Mouse (Mus musculus) intestine, embryonic 15.5 days (tissue): Measurements from ENCODE around the gene Dhtkd1. TPM values are rescaled to one million over a fixed set of nuclear protein-coding genes. Genes with fewer than 3 reads are reported as not detected.

ENCODE experiments used
- ATAC-seq: fragments of 200-750 bp; cut with Nextera tagmentation; 2 replicates; pipeline ENCODE4 v1.8.0; 2017; ENCODE audit warnings: moderate TSS enrichment, moderate library complexity
- H3K27ac ChIP-seq: fragments of 300-500 bp; sonication (generic); 2 replicates; pipeline ENCODE4 v1.5.1; 2015; ENCODE audit warnings: mild to moderate bottlenecking, inconsistent platforms
- H3K27me3 ChIP-seq: fragments of 300-500 bp; sonication (generic); replicated peaks from 2 replicates; pipeline ENCODE4 v1.6.1; 2015; ENCODE audit warnings: inconsistent platforms
- H3K36me3 ChIP-seq: fragments of 300-500 bp; sonication (generic); 2 replicates; pipeline ENCODE4 v1.6.1; 2015; ENCODE audit warnings: inconsistent platforms
- H3K4me1 ChIP-seq: fragments of 300-500 bp; sonication (generic); replicated peaks from 2 replicates; pipeline ENCODE4 v1.6.1; 2015; ENCODE audit warnings: inconsistent platforms
- H3K4me2 ChIP-seq: fragments of 300-500 bp; sonication (generic); replicated peaks from 2 replicates; pipeline ENCODE4 v1.6.1; 2015; ENCODE audit warnings: mild to moderate bottlenecking, inconsistent platforms
- H3K4me3 ChIP-seq: fragments of 300-500 bp; sonication (generic); replicated peaks from 2 replicates; pipeline ENCODE4 v1.5.1; 2015; ENCODE audit warnings: inconsistent platforms
- H3K9ac ChIP-seq: fragments of 300-500 bp; sonication (generic); 2 replicates; pipeline ENCODE4 v1.6.1; 2015; ENCODE audit warnings: inconsistent platforms
- H3K9me3 ChIP-seq: fragments of 300-500 bp; sonication (generic); 2 replicates; pipeline ENCODE4 v1.6.1; 2016; ENCODE audit warnings: inconsistent platforms
- WGBS: fragments of 180-500 bp; shearing (Covaris S2); methylation state at CpG from one replicate; pipeline ENCODE4 v1.1.7; 2015; 5-methylcytosine and 5-hydroxymethylcytosine counted together
- polyA plus RNA-seq: library from polyadenylated mRNA; unstranded; fragments of >200 nt; fragmentation: Nextera tagmentation; extraction: Ambion mirVana; gene quantifications from 2 replicates; pipeline ENCODE4 v1.2.1, GENCODE M21; 2015

The Dhtkd1 gene
- polyA plus RNA-seq, 1 experiment from 2014 or later, result 3.5 TPM

DNA sequence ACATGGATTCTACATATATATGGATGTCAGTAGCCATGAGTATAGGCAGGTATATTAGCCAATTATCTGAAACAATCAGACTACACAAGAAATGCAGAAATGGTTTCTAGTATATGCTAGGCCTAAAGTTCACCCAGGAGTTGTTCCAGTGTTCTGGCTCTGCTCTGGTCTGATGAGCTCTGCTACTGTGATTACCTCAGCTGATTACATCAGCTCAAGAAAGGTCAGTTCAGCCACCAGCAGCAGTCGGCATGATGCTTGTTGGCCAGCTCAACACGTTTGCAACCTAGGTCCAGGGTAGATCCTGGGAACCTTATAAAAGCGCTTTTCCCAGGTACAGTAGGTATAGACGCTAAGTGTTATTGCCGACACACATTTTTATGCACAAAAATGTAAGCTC lies 72.8 kb downstream of the Dhtkd1 start:
- Histone ChIP-seq H3K27ac (no peak overlapping the region), H3K9ac (no peak overlapping the region), H3K27me3 (no peaks in the 10 kb centered on the region), H3K36me3 (peaks cover 17% of the 10 kb centered on the region), H3K4me1 (no peaks in the 10 kb centered on the region), H3K4me2 (no peak overlapping the region), H3K4me3 (no peak overlapping the region), H3K9me3 (no peaks in the 10 kb centered on the region)
- ATAC-seq, result no peak
- WGBS, result 90% methylated on average over 5 of the region's 5 CpGs

DNA sequence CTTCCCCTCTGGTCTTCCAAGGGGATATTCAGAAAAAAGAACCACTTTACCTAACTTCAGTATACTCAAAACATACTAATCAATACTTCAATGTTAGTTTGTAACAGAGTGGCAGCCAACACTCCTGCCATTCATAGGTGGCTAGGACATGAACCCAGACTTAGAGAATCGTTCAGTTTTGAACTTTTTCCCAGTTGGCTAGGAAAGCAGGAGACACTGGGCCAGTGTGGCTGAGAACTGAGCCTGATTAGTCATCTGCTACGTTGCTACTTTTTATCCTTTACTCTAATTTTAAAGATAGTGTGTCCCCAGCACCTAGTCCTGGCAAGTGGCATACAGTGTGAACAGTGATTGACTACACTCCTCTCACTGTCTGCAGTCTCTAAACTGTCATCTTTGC lies 74.9 kb downstream of the Dhtkd1 start:
- Histone ChIP-seq H3K4me2 (no peak overlapping the region), H3K27me3 (no peaks in the 10 kb centered on the region), H3K4me1 (no peaks in the 10 kb centered on the region), H3K4me3 (no peak overlapping the region), H3K9ac (no peak overlapping the region), H3K27ac (no peak overlapping the region), H3K9me3 (no peaks in the 10 kb centered on the region), H3K36me3 (peaks cover 16% of the 10 kb centered on the region)
- no peak for ATAC-seq
- WGBS, result 86% methylated on average over 2 of the region's 2 CpGs

DNA sequence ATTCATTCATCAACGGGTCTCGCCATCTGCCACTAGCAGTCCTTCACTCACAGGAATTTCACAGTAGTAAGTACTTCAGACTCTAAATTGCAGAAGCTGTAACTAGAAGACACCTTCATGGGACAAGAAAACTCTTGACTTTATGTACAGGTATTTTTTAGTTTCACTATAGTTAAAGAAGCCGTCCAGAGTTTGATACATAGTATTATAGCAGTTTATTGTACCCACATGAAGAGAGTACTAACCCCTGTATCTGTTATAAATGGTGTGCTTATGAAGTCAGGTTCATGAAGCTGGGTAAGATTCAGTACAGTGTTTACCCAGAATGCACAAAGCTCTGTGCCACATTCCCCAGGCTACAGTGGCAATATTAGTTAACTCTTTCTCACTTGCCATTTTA lies 79.8 kb downstream of the Dhtkd1 start, which contains the start of gene Gm13199:
Gene Gm13199 (minus strand): TSS at position 101 of the 400 bp plus-strand sequence.
- no peak within 1 kb of the TSS for H3K27ac ChIP-seq
- 94% methylated on average over 3 of the region's 3 CpGs for WGBS
- peaks cover 26% of the 10 kb centered on the region for H3K36me3 ChIP-seq
- no peak within 1 kb of the TSS for H3K9ac ChIP-seq
- no peak for ATAC-seq
- H3K9me3 ChIP-seq, result no peaks in the 10 kb centered on the region
- no peak within 1 kb of the TSS for H3K4me3 ChIP-seq
- H3K4me1 ChIP-seq, result no peaks in the 10 kb centered on the region
- no peaks in the 10 kb centered on the region for H3K27me3 ChIP-seq
- no peak within 1 kb of the TSS for H3K4me2 ChIP-seq

DNA sequence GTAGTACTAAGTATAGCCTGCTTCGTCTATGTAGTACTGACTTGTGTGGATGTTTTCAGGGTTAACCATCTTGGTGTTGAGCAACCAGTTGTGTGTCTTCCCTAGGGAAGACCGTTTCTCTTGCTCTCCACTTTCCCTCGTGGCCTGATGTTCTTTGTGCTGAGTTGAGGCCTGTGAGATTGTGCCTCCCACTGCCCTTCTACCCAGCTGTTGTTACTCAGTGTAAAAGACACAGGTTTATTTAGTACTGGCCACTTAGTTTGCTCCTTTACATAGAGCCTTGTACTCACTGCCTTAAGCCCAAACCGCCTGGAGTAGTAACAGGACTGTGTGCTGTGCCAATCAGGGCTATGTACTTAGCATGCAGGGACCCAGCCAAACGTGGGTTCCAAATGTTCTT lies 90.7 kb downstream of the Dhtkd1 start:
- no peak for ATAC-seq

DNA sequence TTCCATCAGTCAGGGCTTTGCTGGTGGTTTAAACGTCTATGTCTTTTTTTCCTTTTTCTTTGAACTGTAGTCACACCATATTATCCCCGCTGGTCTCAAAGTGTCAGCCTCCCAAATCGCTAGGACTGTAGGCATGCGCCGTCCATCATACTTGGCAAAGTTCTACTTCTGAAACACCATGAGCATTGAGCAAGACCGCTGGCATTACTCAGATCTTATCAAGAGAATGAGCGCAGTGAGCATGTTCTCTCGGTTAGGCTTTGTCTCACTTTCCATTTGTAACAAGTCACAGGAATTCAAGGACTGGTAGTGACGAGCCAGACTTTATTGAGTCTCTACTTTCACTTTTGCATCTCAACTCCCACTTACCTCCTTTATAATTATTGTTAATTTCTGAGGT lies 91.5 kb downstream of the Dhtkd1 start:
- Histone ChIP-seq H3K27ac (no peak overlapping the region), H3K9me3 (no peaks in the 10 kb centered on the region), H3K36me3 (peaks cover 5% of the 10 kb centered on the region), H3K4me3 (no peak overlapping the region), H3K27me3 (no peaks in the 10 kb centered on the region), H3K4me1 (0 out of 2 replicates have a peak, but pooled peaks cover 5% of the 10 kb centered on the region), H3K4me2 (no peak overlapping the region), H3K9ac (no peak overlapping the region)
- 89% methylated on average over 9 of the region's 9 CpGs for WGBS
- ATAC-seq, result no peak

More for the DNA sequence above, 90.7 kb downstream of the Dhtkd1 start:
- peaks cover 5% of the 10 kb centered on the region for H3K36me3 ChIP-seq
- H3K9ac ChIP-seq, result no peak overlapping the region
- 87% methylated on average over 5 of the region's 5 CpGs for WGBS
- no peak overlapping the region for H3K27ac ChIP-seq
- no peak overlapping the region for H3K4me3 ChIP-seq
- no peaks in the 10 kb centered on the region for H3K9me3 ChIP-seq
- H3K4me2 ChIP-seq, result no peak overlapping the region
- no peaks in the 10 kb centered on the region for H3K27me3 ChIP-seq
- no peaks in the 10 kb centered on the region for H3K4me1 ChIP-seq

Other genes with a start within 250 kb of the Dhtkd1 start
- gene Camk1d, start 228.3 kb downstream of the Dhtkd1 start, polyA plus RNA-seq, result 24.7 and 25.2 TPM in 2 replicates
- gene Nudt5, start 97.8 kb downstream of the Dhtkd1 start, polyA plus RNA-seq, result 70.4 and 73.2 TPM in 2 replicates
- 267 and 273 TPM in 2 replicates for gene Cdc123, start 97.6 kb downstream of the Dhtkd1 start, polyA plus RNA-seq
- gene Gm13199, start 79.9 kb downstream of the Dhtkd1 start, polyA plus RNA-seq, result 1.3 and 1.8 TPM in 2 replicates
- 62.3 and 64.8 TPM in 2 replicates for gene Sec61a2, start 47.4 kb downstream of the Dhtkd1 start, polyA plus RNA-seq
- gene Upf2, start 8.7 kb upstream of the Dhtkd1 start, polyA plus RNA-seq, result 8.4 and 9.1 TPM in 2 replicates
- 27.3 and 27.7 TPM in 2 replicates for gene Proser2, start 187.4 kb upstream of the Dhtkd1 start, polyA plus RNA-seq